Comparison of ENCODE assay signal across 12 mouse cellular contexts in genomic region chr8:94996037-94996436, GRCm38 (mm10). TPM values are rescaled to one million over a fixed set of nuclear protein-coding genes. Genes with fewer than 3 reads are reported as not detected.
DNase-seq lines count a peak whose midpoint lies in the region; ATAC-seq and TF ChIP-seq lines count a peak whose summit lies in the region.
"Had no signal": no experiment of that assay in that cellular context is flagged by ENCODE, and none has a peak within 500 bp of the region (broad histone marks: within the 10 kb centered on the region; RNA-seq: fewer than 3 reads in every experiment).

No protein-coding gene starts in this region.

- WGBS in liver, embryonic 13.5 days (ENCODE audit: insufficient replicate concordance): 77% methylated on average over 12 of the region's 12 CpGs
- 79% methylated on average over 12 of the region's 12 CpGs for WGBS in liver, postnatal 0 days (ENCODE audit: insufficient replicate concordance)
- WGBS in forebrain, embryonic 13.5 days: 12% methylated on average over 12 of the region's 12 CpGs
- WGBS in limb, embryonic 13.5 days: 79% methylated on average over 12 of the region's 12 CpGs

- TF ChIP-seq EP300 in liver, postnatal 0 days (IDR thresholded peaks at IDR 0.05; ENCODE audit: low read depth): no peak

- no peaks in the 10 kb centered on the region for H3K27me3 ChIP-seq in liver, embryonic 13.5 days
- no peaks in the 10 kb centered on the region for H3K27me3 ChIP-seq in liver, postnatal 0 days (ENCODE audit: insufficient read depth, low read length)
- H3K27me3 ChIP-seq in forebrain, embryonic 13.5 days: no peaks in the 10 kb centered on the region
- H3K27me3 ChIP-seq in limb, embryonic 13.5 days: no peaks in the 10 kb centered on the region
- H3K27me3 ChIP-seq: intestine, embryonic 15.5 days had no signal

- H3K4me1 ChIP-seq in liver, embryonic 13.5 days (replicated peaks): peaks cover 99% of the 10 kb centered on the region
- H3K4me1 ChIP-seq in liver, postnatal 0 days (ENCODE audit: insufficient read depth): peaks cover 49% of the 10 kb centered on the region
- peaks cover 73% of the 10 kb centered on the region for H3K4me1 ChIP-seq in forebrain, embryonic 13.5 days
- H3K4me1 ChIP-seq in limb, embryonic 13.5 days: peaks cover 66% of the 10 kb centered on the region

- no peak overlapping the region for H3K4me3 ChIP-seq in liver, embryonic 13.5 days (replicated peaks)
- H3K4me3 ChIP-seq in liver, postnatal 0 days (ENCODE audit: low read depth, low read length): no peak overlapping the region
- peak overlapping the region; percentile 78 for H3K4me3 ChIP-seq in forebrain, embryonic 13.5 days
- H3K4me3 ChIP-seq in limb, embryonic 13.5 days: no peak overlapping the region
- H3K4me3 ChIP-seq: intestine, embryonic 15.5 days had no signal

- no peak for TF ChIP-seq CTCF in liver, postnatal 0 days (IDR thresholded peaks at IDR 0.05; ENCODE audit: low read depth)

- H3K27ac ChIP-seq in liver, embryonic 13.5 days: peak overlapping the region; percentile 36; the same call in 1 of the 2 replicates
- no peak overlapping the region for H3K27ac ChIP-seq in liver, postnatal 0 days (ENCODE audit: low read depth)
- H3K27ac ChIP-seq in forebrain, embryonic 13.5 days: peak overlapping the region; percentile 98
- no peak overlapping the region for H3K27ac ChIP-seq in limb, embryonic 13.5 days
- H3K27ac ChIP-seq: intestine, embryonic 15.5 days had no signal

- peaks cover 65% of the 10 kb centered on the region for H3K36me3 ChIP-seq in liver, embryonic 13.5 days
- H3K36me3 ChIP-seq in liver, postnatal 0 days (replicated peaks; ENCODE audit: insufficient read depth, low read length): peaks cover 6% of the 10 kb centered on the region
- H3K36me3 ChIP-seq in forebrain, embryonic 13.5 days (ENCODE audit: poor library complexity, severe bottlenecking): no peaks in the 10 kb centered on the region
- no peaks in the 10 kb centered on the region for H3K36me3 ChIP-seq in limb, embryonic 13.5 days
- H3K36me3 ChIP-seq: intestine, embryonic 15.5 days had no signal

- no peak for DNase-seq in liver, embryonic 13.5 days
- no peak for DNase-seq in liver, postnatal 0 days
- peak; percentile 46 for DNase-seq in retina, embryonic 14.5 days (ENCODE audit: low spot score)
- no peak for DNase-seq in frontal cortex, postnatal 36 days (ENCODE audit: low spot score in 2 of 2)

- no peak overlapping the region for H3K4me2 ChIP-seq in liver, embryonic 13.5 days
- no peak overlapping the region for H3K4me2 ChIP-seq in liver, postnatal 0 days (ENCODE audit: low read depth, low read length)
- peak overlapping the region; percentile 95 for H3K4me2 ChIP-seq in forebrain, embryonic 13.5 days
- H3K4me2 ChIP-seq in limb, embryonic 13.5 days (replicated peaks): no peak overlapping the region
- H3K4me2 ChIP-seq: intestine, embryonic 15.5 days; liver, embryonic 11.5 days had no signal

- H3K9ac ChIP-seq in liver, embryonic 13.5 days: no peak overlapping the region
- H3K9ac ChIP-seq in liver, postnatal 0 days (replicated peaks): no peak overlapping the region
- peak overlapping the region; percentile 98 for H3K9ac ChIP-seq in forebrain, embryonic 13.5 days
- H3K9ac ChIP-seq in limb, embryonic 13.5 days: 0 out of 2 replicates have a peak overlapping the region, but pooled peaks have one; percentile 2
- H3K9ac ChIP-seq: intestine, embryonic 15.5 days had no signal

- no peak for ATAC-seq in liver, embryonic 13.5 days (ENCODE audit: low read depth)
- no peak for ATAC-seq in liver, postnatal 0 days
- ATAC-seq in forebrain, embryonic 13.5 days: no peak
- no peak for ATAC-seq in limb, embryonic 13.5 days (ENCODE audit: low FRiP score, low read depth)
- no peak for ATAC-seq in erythroblast, adult 5-6 weeks (replicated peaks; ENCODE audit: low FRiP score, poor library complexity, severe bottlenecking)
- no peak for ATAC-seq in cerebellum, adult (ENCODE audit: insufficient number of reproducible peaks, low FRiP score, low TSS enrichment)
- ATAC-seq: CD4-positive, CD25-positive, alpha-beta regulatory T cell, adult 4 months; intestine, embryonic 15.5 days had no signal

- no peaks in the 10 kb centered on the region for H3K9me3 ChIP-seq in liver, embryonic 13.5 days (replicated peaks)
- no peaks in the 10 kb centered on the region for H3K9me3 ChIP-seq in liver, postnatal 0 days (ENCODE audit: low read length)
- H3K9me3 ChIP-seq in forebrain, embryonic 13.5 days (replicated peaks): no peaks in the 10 kb centered on the region
- no peaks in the 10 kb centered on the region for H3K9me3 ChIP-seq in limb, embryonic 13.5 days
- H3K9me3 ChIP-seq: intestine, embryonic 15.5 days had no signal

RNA-seq across cellular contexts. Expression of gene Adgrg3, which starts 21.5 kb away (rescaled TPM):
- 5.5 and 6.0 TPM in 2 replicates for polyA plus RNA-seq in liver, embryonic 13.5 days (2015; fragmentation: Nextera tagmentation; extraction: Ambion mirVana)
- 8.9 and 9.6 TPM in 2 replicates for polyA plus RNA-seq in liver, postnatal 0 days (2015; fragmentation: Nextera tagmentation; extraction: Ambion mirVana)
- 0.79 and 1.0 TPM in 2 replicates for polyA plus RNA-seq in forebrain, embryonic 13.5 days (2015; fragmentation: Nextera tagmentation; extraction: Ambion mirVana)
- 3.0 and 3.3 TPM in 2 replicates for polyA plus RNA-seq in limb, embryonic 13.5 days (2015; fragmentation: Nextera tagmentation; extraction: Ambion mirVana)
- total RNA-seq in erythroblast, adult 5-6 weeks (2015; ENCODE audit: low replicate concordance): 24.2 and 30.9 TPM in 2 replicates
- 20.9 and 34.9 TPM in 2 replicates for total RNA-seq in erythroblast, adult 5-6 weeks (2017; ENCODE audit: low replicate concordance)

RNA-seq across cellular contexts. Expression of gene Adgrg1, which starts 21.5 kb away (rescaled TPM):
- 42.7 and 55.6 TPM in 2 replicates for polyA plus RNA-seq in liver, embryonic 13.5 days (2015; fragmentation: Nextera tagmentation; extraction: Ambion mirVana)
- polyA plus RNA-seq in liver, postnatal 0 days (2015; fragmentation: Nextera tagmentation; extraction: Ambion mirVana): 34.0 and 35.4 TPM in 2 replicates
- 156 and 178 TPM in 2 replicates for polyA plus RNA-seq in forebrain, embryonic 13.5 days (2015; fragmentation: Nextera tagmentation; extraction: Ambion mirVana)
- polyA plus RNA-seq in limb, embryonic 13.5 days (2015; fragmentation: Nextera tagmentation; extraction: Ambion mirVana): 7.9 and 8.7 TPM in 2 replicates
- 28.2 and 32.1 TPM in 2 replicates for total RNA-seq in erythroblast, adult 5-6 weeks (2015; ENCODE audit: low replicate concordance)
- 7.1 and 7.5 TPM in 2 replicates for total RNA-seq in erythroblast, adult 5-6 weeks (2017; ENCODE audit: low replicate concordance)

RNA-seq across cellular contexts. Expression of gene Drc7, which starts 58.9 kb away (rescaled TPM):
- polyA plus RNA-seq in liver, embryonic 13.5 days (2015; fragmentation: Nextera tagmentation; extraction: Ambion mirVana): 0.19 and 0.21 TPM in 2 replicates
- polyA plus RNA-seq in liver, postnatal 0 days (2015; fragmentation: Nextera tagmentation; extraction: Ambion mirVana): 0.21 and 0.28 TPM in 2 replicates
- 0.49 and 1.0 TPM in 2 replicates for polyA plus RNA-seq in forebrain, embryonic 13.5 days (2015; fragmentation: Nextera tagmentation; extraction: Ambion mirVana)
- not detected in 2 replicates for polyA plus RNA-seq in limb, embryonic 13.5 days (2015; fragmentation: Nextera tagmentation; extraction: Ambion mirVana)
- total RNA-seq in erythroblast, adult 5-6 weeks (2015; ENCODE audit: low replicate concordance): not detected in 2 replicates
- 1.3 TPM in 1 of 2 replicates, not detected in the other for total RNA-seq in erythroblast, adult 5-6 weeks (2017; ENCODE audit: low replicate concordance)
- polyA plus RNA-seq: CD4-positive, CD25-positive, alpha-beta regulatory T cell, adult 4 months; heart, embryonic 14.5 days; intestine, embryonic 15.5 days had no signal

Comparison
In these comparisons a context has a peak if more than half of its experiments do, and no peak if none do; other contexts are left out.
1. H3K27ac ChIP-seq: peak in liver, embryonic 13.5 days (single experiment) and forebrain, embryonic 13.5 days (single experiment); none in liver, postnatal 0 days (single experiment) and limb, embryonic 13.5 days (single experiment).
2. H3K9ac ChIP-seq: peak in forebrain, embryonic 13.5 days (single experiment) and limb, embryonic 13.5 days (single experiment); none in liver, embryonic 13.5 days (single experiment) and liver, postnatal 0 days (single experiment).